12 mouse cellular contexts compared by ENCODE assay signal in the genomic region with DNA sequence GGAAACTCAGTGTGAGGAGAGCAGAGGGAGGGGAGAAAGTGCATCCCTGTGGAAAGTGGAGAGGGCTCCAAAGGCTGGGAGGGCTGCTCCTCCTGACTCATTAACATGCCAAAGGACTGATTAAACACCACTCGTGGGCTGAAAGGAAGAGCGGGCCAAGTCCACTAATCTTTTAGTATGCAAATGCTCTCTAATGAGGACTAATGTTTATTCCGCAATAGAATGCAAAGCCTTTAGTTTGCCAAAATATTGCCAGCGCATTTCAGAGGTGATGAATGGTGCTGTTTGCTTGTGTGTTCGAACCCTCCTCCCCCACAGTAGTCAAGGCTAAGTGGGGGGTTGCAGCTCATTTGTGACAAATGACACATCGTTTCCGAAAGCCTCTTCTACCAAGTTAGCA.
A peak's percentile ranks its signal among the peaks of the same experiment; 100 is the strongest.
DNase-seq lines count a peak whose midpoint lies in the region; ATAC-seq and TF ChIP-seq lines count a peak whose summit lies in the region.
"Had no signal": no experiment of that assay in that cellular context is flagged by ENCODE, and none has a peak within 500 bp of the region (broad histone marks: within the 10 kb centered on the region; RNA-seq: fewer than 3 reads in every experiment).

No protein-coding gene starts in this region.

- no peak overlapping the region for H3K27ac ChIP-seq in lung, embryonic 16.5 days (ENCODE audit: low read length)
- no peak overlapping the region for H3K27ac ChIP-seq in hindbrain, embryonic 15.5 days (replicated peaks)
- H3K27ac ChIP-seq in olfactory bulb, adult 2 months (ENCODE audit: insufficient read depth, low read depth, low read length), result 0 out of 2 replicates have a peak overlapping the region, but pooled peaks have one; percentile 26

- no peak overlapping the region for H3K9ac ChIP-seq in lung, embryonic 16.5 days (ENCODE audit: low read length)
- H3K9ac ChIP-seq in hindbrain, embryonic 15.5 days, result no peak overlapping the region

- no peaks in the 10 kb centered on the region for H3K36me3 ChIP-seq in lung, embryonic 16.5 days (ENCODE audit: control insufficient read depth, insufficient read depth, low read length)
- no peaks in the 10 kb centered on the region for H3K36me3 ChIP-seq in hindbrain, embryonic 15.5 days

- no peak for TF ChIP-seq CTCF in brain, embryonic 14.5 days (IDR thresholded peaks at IDR 0.05; ENCODE audit: borderline replicate concordance, extremely low read depth, insufficient read depth, insufficient read length)
- no peak for TF ChIP-seq CTCF in olfactory bulb, adult 2 months (IDR thresholded peaks at IDR 0.05; ENCODE audit: insufficient read depth, low read depth, low read length)

- H3K4me3 ChIP-seq in lung, embryonic 16.5 days (ENCODE audit: low read length), result no peak overlapping the region
- no peak overlapping the region for H3K4me3 ChIP-seq in hindbrain, embryonic 15.5 days
- no peak overlapping the region for H3K4me3 ChIP-seq in olfactory bulb, adult 2 months (ENCODE audit: insufficient read depth, low read depth, low read length)
- H3K4me3 ChIP-seq: megakaryocyte, embryonic 14.5 days had no signal

- no peaks in the 10 kb centered on the region for H3K27me3 ChIP-seq in lung, embryonic 16.5 days (ENCODE audit: control insufficient read depth, insufficient read depth, low read depth, low read length)
- H3K27me3 ChIP-seq in hindbrain, embryonic 15.5 days, result no peaks in the 10 kb centered on the region

- no peak for TF ChIP-seq POLR2A in brain, embryonic 14.5 days (IDR thresholded peaks at IDR 0.05; ENCODE audit: borderline replicate concordance, extremely low read depth, insufficient read depth, insufficient read length, poor library complexity, severe bottlenecking)
- TF ChIP-seq POLR2A in olfactory bulb, adult 2 months (IDR thresholded peaks at IDR 0.05; ENCODE audit: insufficient read depth, low read depth, low read length), result no peak

- ATAC-seq in lung, embryonic 16.5 days (ENCODE audit: low read depth), result peak; percentile 47; the same call in 1 of the 2 replicates
- peak; percentile 93 for ATAC-seq in hindbrain, embryonic 15.5 days (ENCODE audit: low FRiP score, low read depth)

- intact Hi-C loops in heart, postnatal 25 days (cut with DNase I), result no loop called here

- H3K4me1 ChIP-seq in lung, embryonic 16.5 days (replicated peaks; ENCODE audit: control insufficient read depth, insufficient read depth, low read length), result no peaks in the 10 kb centered on the region; the same call in 1 of the 2 replicates
- H3K4me1 ChIP-seq in hindbrain, embryonic 15.5 days (replicated peaks), result 0 out of 2 replicates have a peak, but pooled peaks cover 5% of the 10 kb centered on the region
- peaks cover 7% of the 10 kb centered on the region for H3K4me1 ChIP-seq in olfactory bulb, adult 2 months (ENCODE audit: control insufficient read depth, insufficient read depth, low read length)
- H3K4me1 ChIP-seq: megakaryocyte, embryonic 14.5 days had no signal

- no peak overlapping the region for H3K4me2 ChIP-seq in lung, embryonic 16.5 days (ENCODE audit: low read depth, low read length)
- no peak overlapping the region for H3K4me2 ChIP-seq in hindbrain, embryonic 15.5 days

- 32% methylated on average over 7 of the region's 7 CpGs for WGBS in lung, embryonic 16.5 days
- WGBS in hindbrain, embryonic 15.5 days, result 13% methylated on average over 7 of the region's 7 CpGs
- WGBS in olfactory bulb, adult 2 months, result 14% methylated on average over 7 of the region's 7 CpGs

- no peak for DNase-seq in lung, postnatal 36 days
- peak; percentile 96 for DNase-seq in brain, embryonic 14.5 days (ENCODE audit: low read depth)
- no peak for DNase-seq in layer of hippocampus, postnatal 10 days (ENCODE audit: low spot score in 2 of 2)
- no peak for DNase-seq in heart, postnatal 25 days (ENCODE audit: low spot score)
- DNase-seq: heart, adult 18-20 months; heart, postnatal 4 days; kidney, postnatal 36 days; thymus, postnatal 14 days had no signal

- H3K9me3 ChIP-seq in lung, embryonic 16.5 days (ENCODE audit: control insufficient read depth, low read length), result no peaks in the 10 kb centered on the region
- no peaks in the 10 kb centered on the region for H3K9me3 ChIP-seq in hindbrain, embryonic 15.5 days
